Mouse (Mus musculus) CH12.LX (cell line): ENCODE data around the gene Htra3.

ENCODE experiments used
- CTCF ChIP-seq, 2 experiments: IDR thresholded peaks in 1 of 2; conservative IDR thresholded peaks in 1 of 2; 2 replicates each; pipeline ENCODE4 v1.5.1; 2011 to 2012; ENCODE audit warnings: low read depth in 2 of 2, low read length in 2 of 2, improper control_type of control experiment in 1 of 2, inconsistent platforms in 1 of 2, mild to moderate bottlenecking in 1 of 2, moderate library complexity in 1 of 2
- POLR2A ChIP-seq: IDR thresholded peaks from 2 replicates; pipeline ENCODE4 v1.6.1; 2011; ENCODE audit warnings: low read depth, mild to moderate bottlenecking, improper control_type of control experiment, low read length
- ZMIZ1 ChIP-seq: IDR thresholded peaks from 2 replicates; pipeline ENCODE4 v1.6.1; 2012; ENCODE audit warnings: low read depth, mild to moderate bottlenecking, inconsistent platforms, low read length, improper control_type of control experiment

DNA sequence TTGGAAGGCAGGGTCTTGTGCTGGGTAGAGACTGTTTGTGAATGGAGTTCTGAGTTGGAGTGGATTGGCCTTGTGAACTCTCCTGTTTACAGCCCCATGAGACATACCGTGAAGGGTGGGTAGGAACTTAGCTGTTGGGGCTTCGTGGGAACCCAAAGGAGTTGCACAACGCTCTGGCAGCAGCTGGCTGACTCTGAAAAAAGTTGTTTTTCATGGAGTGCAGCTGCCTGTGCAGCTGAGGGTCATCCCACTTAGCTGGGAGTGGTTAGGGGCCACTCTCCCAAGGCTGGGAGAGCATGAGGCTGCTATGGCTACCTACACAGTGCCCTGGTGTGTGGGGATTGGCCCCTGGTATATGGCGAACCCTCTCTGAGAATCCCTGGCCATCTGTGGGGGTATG lies 32.0 kb downstream of the Htra3 start:
- TF ChIP-seq CTCF (conservative IDR thresholded peaks at IDR 0.05 in 1 of 2, IDR thresholded peaks at IDR 0.05 in 1 of 2; ENCODE audit: low read depth in 2 of 2, low read length in 2 of 2), result no peak
- TF ChIP-seq POLR2A, result no peak
- no peak for TF ChIP-seq ZMIZ1
